Mouse (Mus musculus) kidney, adult 2 months (tissue): ENCODE measurements around the gene Klhdc8b.

ENCODE experiments used
- CTCF ChIP-seq: fragments of 200-500 bp; conservative IDR thresholded peaks from 2 replicates; pipeline ENCODE4 v1.5.1; 2011; ENCODE audit warnings: low read depth, mild to moderate bottlenecking, control low read depth, low read length, moderate library complexity, mixed read lengths; ENCODE audit not compliant: insufficient read depth, insufficient read length
- POLR2A ChIP-seq: fragments of 200-500 bp; IDR thresholded peaks from one replicate; pipeline ENCODE4 v1.6.1; 2011; ENCODE audit warnings: low read depth, low read length, control low read depth

DNA sequence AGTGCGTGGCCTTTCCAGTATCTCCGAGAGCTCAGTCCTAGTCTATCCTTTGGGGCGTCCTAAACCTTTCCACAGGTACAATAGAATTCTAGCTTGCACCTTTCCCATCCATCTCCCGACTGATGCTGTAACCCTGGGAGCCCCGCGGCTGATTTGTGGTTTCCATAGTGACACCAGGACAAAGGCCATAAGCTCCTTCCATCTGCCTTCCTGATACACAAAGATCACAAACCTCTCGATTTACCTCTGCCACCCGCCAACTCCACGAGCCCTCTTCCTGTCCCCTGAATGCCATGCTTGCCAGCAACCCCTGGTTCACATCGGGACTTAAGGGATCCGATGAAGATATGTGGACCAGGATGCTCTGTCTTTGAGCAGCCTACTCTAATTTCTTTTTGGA is 17.9 kb upstream of the Klhdc8b start:
- no peak for TF ChIP-seq CTCF
- TF ChIP-seq POLR2A, result no peak
